Mouse (Mus musculus) cortical plate, adult 2 months (tissue): ENCODE results near the gene Rundc3a.
A peak's percentile ranks its signal among the peaks of the same experiment; 100 is the strongest.

Source experiments
- CTCF ChIP-seq: fragments of 200-500 bp; IDR thresholded peaks from 2 replicates; pipeline ENCODE4 v1.5.1; 2011; ENCODE audit warnings: mild to moderate bottlenecking, control low read depth, low read length; ENCODE audit not compliant: insufficient read depth; ENCODE audit errors: extremely low read depth
- POLR2A ChIP-seq: fragments of 200-500 bp; IDR thresholded peaks from 2 replicates; pipeline ENCODE4 v1.6.1; 2011; ENCODE audit warnings: mild to moderate bottlenecking, low read length, control low read depth; ENCODE audit not compliant: insufficient read depth; ENCODE audit errors: extremely low read depth

DNA sequence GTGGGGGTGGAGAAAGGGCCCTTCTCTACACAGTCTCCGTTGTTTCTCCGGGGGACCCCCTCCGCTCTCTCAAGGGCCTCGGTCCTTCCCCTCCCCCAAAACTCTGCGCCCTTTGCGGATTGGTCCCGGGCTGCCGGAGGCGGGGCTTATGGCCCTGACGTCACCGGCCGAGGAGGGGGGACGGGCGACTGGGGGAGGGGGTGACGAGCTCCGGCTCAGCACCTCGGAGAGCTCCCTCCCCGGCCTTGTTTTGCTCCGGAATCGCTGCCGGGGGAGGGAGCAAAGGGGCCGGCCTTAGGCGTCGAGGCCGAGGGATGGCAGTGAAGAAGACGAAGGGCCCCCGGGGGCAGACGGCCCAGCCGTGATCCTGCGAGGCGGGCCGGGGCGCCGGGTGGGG, at the start of gene Rundc3a:
- TF ChIP-seq CTCF (no peak), POLR2A (peak; percentile 65; the same call in 1 of the 2 replicates)
